Mouse (Mus musculus): ENCODE measurements around the gene Zfp560. TPM values are rescaled to one million over a fixed set of nuclear protein-coding genes. Genes with fewer than 3 reads are reported as not detected.

Zfp560 gene
- 32.9 TPM for polyA plus RNA-seq (2014; fragmentation: Illumina TruSeq; extraction: RNeasy Lipid Tissue Mini Kit (QIAGEN cat#74804); ENCODE audit: low read depth, low replicate concordance)

GRCm38 (mm10) chr9:20384532-20385342 lies at the start of gene Zfp560:
TSS of gene Zfp560 (minus strand) at chr9:20385177.

GRCm38 (mm10) chr9:20335994-20336393 lies 49.0 kb downstream of the Zfp560 start, which contains the start of gene Olfr18:
TSS of gene Olfr18 (minus strand) at chr9:20336094.

GRCm38 (mm10) chr9:20298232-20298631 lies 86.7 kb downstream of the Zfp560 start, which contains the start of gene Olfr873:
TSS of gene Olfr873 (plus strand) at chr9:20298532.

Other genes starting within 250 kb of the Zfp560 start
- not detected for gene Olfr870, start 211.1 kb downstream of the Zfp560 start, polyA plus RNA-seq (2014; fragmentation: Illumina TruSeq; extraction: RNeasy Lipid Tissue Mini Kit (QIAGEN cat#74804); ENCODE audit: low read depth, low replicate concordance)
- not detected for gene Olfr871, start 173.0 kb downstream of the Zfp560 start, polyA plus RNA-seq (2014; fragmentation: Illumina TruSeq; extraction: RNeasy Lipid Tissue Mini Kit (QIAGEN cat#74804); ENCODE audit: low read depth, low replicate concordance)
- gene Olfr872, start 148.1 kb downstream of the Zfp560 start, polyA plus RNA-seq (2014; fragmentation: Illumina TruSeq; extraction: RNeasy Lipid Tissue Mini Kit (QIAGEN cat#74804); ENCODE audit: low read depth, low replicate concordance) = not detected
- not detected for gene Olfr39, start 102.8 kb downstream of the Zfp560 start, polyA plus RNA-seq (2014; fragmentation: Illumina TruSeq; extraction: RNeasy Lipid Tissue Mini Kit (QIAGEN cat#74804); ENCODE audit: low read depth, low replicate concordance)
- not detected for gene Olfr873, start 86.6 kb downstream of the Zfp560 start, polyA plus RNA-seq (2014; fragmentation: Illumina TruSeq; extraction: RNeasy Lipid Tissue Mini Kit (QIAGEN cat#74804); ENCODE audit: low read depth, low replicate concordance)
- not detected for gene Olfr18, start 49.1 kb downstream of the Zfp560 start, polyA plus RNA-seq (2014; fragmentation: Illumina TruSeq; extraction: RNeasy Lipid Tissue Mini Kit (QIAGEN cat#74804); ENCODE audit: low read depth, low replicate concordance)
- gene Zfp26, start 75.0 kb upstream of the Zfp560 start, polyA plus RNA-seq (2014; fragmentation: Illumina TruSeq; extraction: RNeasy Lipid Tissue Mini Kit (QIAGEN cat#74804); ENCODE audit: low read depth, low replicate concordance) = 20.2 TPM
- 55.6 TPM for gene Zfp426, start 107.6 kb upstream of the Zfp560 start, polyA plus RNA-seq (2014; fragmentation: Illumina TruSeq; extraction: RNeasy Lipid Tissue Mini Kit (QIAGEN cat#74804); ENCODE audit: low read depth, low replicate concordance)
- gene Zfp266, start 136.2 kb upstream of the Zfp560 start, polyA plus RNA-seq (2014; fragmentation: Illumina TruSeq; extraction: RNeasy Lipid Tissue Mini Kit (QIAGEN cat#74804); ENCODE audit: low read depth, low replicate concordance) = 44.9 TPM
- gene Zfp846, start 196.1 kb upstream of the Zfp560 start, polyA plus RNA-seq (2014; fragmentation: Illumina TruSeq; extraction: RNeasy Lipid Tissue Mini Kit (QIAGEN cat#74804); ENCODE audit: low read depth, low replicate concordance) = 17.3 TPM

All from kidney, adult 10 weeks (tissue).